Mouse (Mus musculus) regulatory T cell (primary cell): ENCODE results near the gene Cel.

Source experiments
- in situ Hi-C: fragments of 300-600 bp; cut with MboI, MseI; formaldehyde crosslinking; loops from one replicate; pipeline ENCODE4 v1.15.1; 2025; ENCODE audit warnings: high pct_unique_total_duplicates

The Cel gene

GRCm38 (mm10) chr2:28537995-28538816, 25.0 kb downstream of the Cel start:
- in situ Hi-C loops = no loop called here

GRCm38 (mm10) chr2:28537634-28537920, 25.6 kb downstream of the Cel start:
- in situ Hi-C loops = no loop called here

- in situ Hi-C loops = no loop called here
Measured at GRCm38 (mm10) chr2:28536766-28537633, 26.2 kb downstream of the Cel start.

- in situ Hi-C loops = no loop called here
Measured at GRCm38 (mm10) chr2:28536166-28536565, 27.0 kb downstream of the Cel start.

GRCm38 (mm10) chr2:28535650-28536049, 27.6 kb downstream of the Cel start:
- in situ Hi-C loops = no loop called here

- in situ Hi-C loops = no loop called here
Measured at GRCm38 (mm10) chr2:28535263-28535540, 28.0 kb downstream of the Cel start.

- in situ Hi-C loops = no loop called here
Measured at GRCm38 (mm10) chr2:28534436-28535262, 28.6 kb downstream of the Cel start.

GRCm38 (mm10) chr2:28533901-28534435, 29.2 kb downstream of the Cel start:
- in situ Hi-C loops = no loop called here

GRCm38 (mm10) chr2:28532938-28533771, 30.0 kb downstream of the Cel start:
- in situ Hi-C loops = no loop called here

GRCm38 (mm10) chr2:28530311-28530710, 32.9 kb downstream of the Cel start:
- in situ Hi-C loops = no loop called here

GRCm38 (mm10) chr2:28529856-28530255, 33.3 kb downstream of the Cel start:
- in situ Hi-C loops = no loop called here

GRCm38 (mm10) chr2:28528354-28528730, 34.9 kb downstream of the Cel start:
- in situ Hi-C loops = no loop called here

GRCm38 (mm10) chr2:28527436-28528353, 35.5 kb downstream of the Cel start:
- in situ Hi-C loops = no loop called here

- in situ Hi-C loops = no loop called here
Measured at GRCm38 (mm10) chr2:28525943-28526876, 37.0 kb downstream of the Cel start.

GRCm38 (mm10) chr2:28525219-28525942, 37.8 kb downstream of the Cel start:
- in situ Hi-C loops = no loop called here

GRCm38 (mm10) chr2:28524406-28524805, 38.8 kb downstream of the Cel start:
- in situ Hi-C loops = no loop called here

- in situ Hi-C loops = no loop called here
Measured at GRCm38 (mm10) chr2:28523643-28524117, 39.5 kb downstream of the Cel start.

- in situ Hi-C loops = no loop called here
Measured at GRCm38 (mm10) chr2:28522166-28522565, 41.0 kb downstream of the Cel start.
